Mouse (Mus musculus) liver, postnatal 0 days (tissue): ENCODE measurements around the gene Fam183b.

Experiments used
- CTCF ChIP-seq: sonication (generic); IDR thresholded peaks from 2 replicates; pipeline ENCODE4 v1.5.1; 2016; ENCODE audit warnings: antibody characterized with exemption, low read depth
- EP300 ChIP-seq: IDR thresholded peaks from 2 replicates; pipeline ENCODE4 v1.6.1; 2016; ENCODE audit warnings: antibody characterized with exemption, low read depth, mild to moderate bottlenecking

DNA sequence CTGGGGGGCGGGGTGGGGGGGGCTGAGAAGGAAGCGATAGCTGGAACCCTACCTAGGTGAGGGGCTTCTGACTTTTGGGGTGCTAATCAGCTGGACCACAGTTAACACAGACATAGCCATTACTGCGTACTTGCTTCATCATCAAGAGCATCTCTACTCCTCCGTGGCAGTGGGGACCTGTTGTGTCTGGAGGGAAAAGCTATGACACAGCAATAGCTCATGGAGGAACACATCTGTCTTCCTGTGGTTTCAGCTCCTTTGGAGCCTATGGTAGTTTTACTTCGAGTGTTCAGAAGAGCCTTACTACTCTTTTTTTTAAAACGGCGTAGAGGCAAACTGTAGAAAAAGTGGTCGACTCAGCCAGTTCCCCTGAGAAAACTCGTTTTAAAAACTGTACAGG lies 45.9 kb upstream of the Fam183b start:
- TF ChIP-seq CTCF, result no peak
- TF ChIP-seq EP300, result no peak
